Mouse (Mus musculus) embryonic facial prominence, embryonic 11.5 days (tissue): ENCODE results near the gene Phykpl. TPM values are rescaled to one million over a fixed set of nuclear protein-coding genes. Genes with fewer than 3 reads are reported as not detected.

Experiments
- ATAC-seq: fragments of 200-750 bp; cut with Nextera tagmentation; replicated peaks from 2 replicates; pipeline ENCODE4 v1.8.0; 2017; ENCODE audit warnings: low read depth; ENCODE audit not compliant: insufficient number of reproducible peaks, low FRiP score, low TSS enrichment
- DNase-seq: peaks from one replicate; pipeline ENCODE4 v3.0.0-alpha.2; 2015; ENCODE audit warnings: low spot score
- H3K27ac ChIP-seq: fragments of 300-500 bp; sonication (generic); replicated peaks from 2 replicates; pipeline ENCODE4 v1.5.1; 2014; ENCODE audit warnings: mild to moderate bottlenecking, low read depth, low read length, control low read depth
- H3K27me3 ChIP-seq: fragments of 300-500 bp; sonication (generic); 2 replicates; pipeline ENCODE4 v1.6.1; 2014; ENCODE audit warnings: mild to moderate bottlenecking, low read length, moderate library complexity, mixed read lengths; ENCODE audit not compliant: control insufficient read depth, insufficient read depth
- H3K36me3 ChIP-seq: fragments of 300-500 bp; sonication (generic); replicated peaks from 2 replicates; pipeline ENCODE4 v1.6.1; 2014; ENCODE audit warnings: low read depth, mild to moderate bottlenecking, low read length, moderate library complexity, mixed read lengths; ENCODE audit not compliant: control insufficient read depth, insufficient read depth
- H3K4me1 ChIP-seq: fragments of 300-500 bp; sonication (generic); 2 replicates; pipeline ENCODE4 v1.6.1; 2014; ENCODE audit warnings: low read length, mixed read lengths; ENCODE audit not compliant: control insufficient read depth, insufficient read depth
- H3K4me2 ChIP-seq: fragments of 300-500 bp; sonication (generic); 2 replicates; pipeline ENCODE4 v1.6.1; 2014; ENCODE audit warnings: low read depth, mild to moderate bottlenecking, control low read depth, low read length, moderate library complexity
- H3K4me3 ChIP-seq: fragments of 300-500 bp; sonication (generic); 2 replicates; pipeline ENCODE4 v1.5.1; 2014; ENCODE audit warnings: low read depth, low read length, control low read depth
- H3K9ac ChIP-seq: fragments of 300-500 bp; sonication (generic); replicated peaks from 2 replicates; pipeline ENCODE4 v1.6.1; 2014; ENCODE audit warnings: mild to moderate bottlenecking, control low read depth, low read length
- H3K9me3 ChIP-seq: fragments of 300-500 bp; sonication (generic); replicated peaks from 2 replicates; pipeline ENCODE4 v1.6.1; 2016; ENCODE audit warnings: mild to moderate bottlenecking, low read length, inconsistent platforms, mixed read lengths; ENCODE audit not compliant: control insufficient read depth
- WGBS: fragments of 180-500 bp; shearing (Covaris S2); extraction: QIAGEN DNeasy Blood & Tissue Kit; methylation state at CpG from one replicate; pipeline ENCODE4 v1.1.7; 2014; 5-methylcytosine and 5-hydroxymethylcytosine counted together
- polyA plus RNA-seq: library from polyadenylated mRNA; unstranded; fragments of >200 nt; fragmentation: Nextera tagmentation; extraction: Ambion mirVana; gene quantifications from 2 replicates; pipeline ENCODE4 v1.2.1, GENCODE M21; 2014

The Phykpl gene
- polyA plus RNA-seq, 1 experiment from 2014 or later, result 8.7 TPM

- no peak for DNase-seq
- no peak overlapping the region for H3K4me2 ChIP-seq
- 93% methylated on average over 1 of the region's 1 CpGs for WGBS
- H3K9me3 ChIP-seq, result no peaks in the 10 kb centered on the region
- no peak overlapping the region for H3K9ac ChIP-seq
- no peak for ATAC-seq
- H3K27me3 ChIP-seq, result no peaks in the 10 kb centered on the region
- H3K4me3 ChIP-seq, result no peak overlapping the region
- H3K27ac ChIP-seq, result no peak overlapping the region
- H3K36me3 ChIP-seq, result peaks cover 41% of the 10 kb centered on the region
- no peaks in the 10 kb centered on the region for H3K4me1 ChIP-seq
Observed at GRCm38 (mm10) chr11:51595459-51596083, 11.0 kb downstream of the Phykpl start.

- no peak overlapping the region for H3K4me2 ChIP-seq
- H3K4me3 ChIP-seq, result no peak overlapping the region
- peaks cover 45% of the 10 kb centered on the region for H3K36me3 ChIP-seq
- no peaks in the 10 kb centered on the region for H3K27me3 ChIP-seq
- no peaks in the 10 kb centered on the region for H3K9me3 ChIP-seq
- ATAC-seq, result no peak
- H3K27ac ChIP-seq, result no peak overlapping the region
- DNase-seq, result no peak
- H3K4me1 ChIP-seq, result no peaks in the 10 kb centered on the region
- no peak overlapping the region for H3K9ac ChIP-seq
- 80% methylated on average over 2 of the region's 2 CpGs for WGBS
Observed at GRCm38 (mm10) chr11:51597553-51597952, 13.0 kb downstream of the Phykpl start.

GRCm38 (mm10) chr11:51602253-51602652 lies 17.7 kb downstream of the Phykpl start:
- no peak for DNase-seq
- H3K9ac ChIP-seq, result no peak overlapping the region
- no peaks in the 10 kb centered on the region for H3K27me3 ChIP-seq
- ATAC-seq, result no peak
- no peak overlapping the region for H3K27ac ChIP-seq
- H3K4me3 ChIP-seq, result no peak overlapping the region
- WGBS, result 92% methylated on average over 3 of the region's 3 CpGs
- no peaks in the 10 kb centered on the region for H3K4me1 ChIP-seq
- H3K36me3 ChIP-seq, result peaks cover 54% of the 10 kb centered on the region
- no peaks in the 10 kb centered on the region for H3K9me3 ChIP-seq
- H3K4me2 ChIP-seq, result no peak overlapping the region

GRCm38 (mm10) chr11:51605602-51606446 lies 21.3 kb downstream of the Phykpl start:
- WGBS, result under 1% methylated on average over 71 of the region's 81 CpGs

GRCm38 (mm10) chr11:51606447-51607095 lies 22.0 kb downstream of the Phykpl start, which contains the start of gene Hnrnpab:
Gene Hnrnpab, minus strand, starts transcription at chr11:51606847.
- ATAC-seq (peak; percentile 88), DNase-seq (peak; percentile 99)
- Histone ChIP-seq H3K9ac (peak within 1 kb of the TSS; percentile 100), H3K9me3 (no peaks in the 10 kb centered on the region), H3K4me3 (peak within 1 kb of the TSS; percentile 100), H3K4me1 (no peaks in the 10 kb centered on the region), H3K4me2 (peak within 1 kb of the TSS; percentile 82), H3K27me3 (no peaks in the 10 kb centered on the region), H3K36me3 (peaks cover 27% of the 10 kb centered on the region), H3K27ac (peak within 1 kb of the TSS; percentile 95)
- under 1% methylated on average over 51 of the region's 91 CpGs for WGBS

More at GRCm38 (mm10) chr11:51605602-51606446, 21.3 kb downstream of the Phykpl start:
- DNase-seq, result peak; percentile 84
- peak; percentile 58 for ATAC-seq
- peak overlapping the region; percentile 100 for H3K9ac ChIP-seq
- peak overlapping the region; percentile 95 for H3K27ac ChIP-seq
- no peaks in the 10 kb centered on the region for H3K4me1 ChIP-seq
- H3K36me3 ChIP-seq, result peaks cover 34% of the 10 kb centered on the region
- H3K9me3 ChIP-seq, result no peaks in the 10 kb centered on the region
- peak overlapping the region; percentile 77 for H3K4me2 ChIP-seq
- H3K4me3 ChIP-seq, result peak overlapping the region; percentile 100
- H3K27me3 ChIP-seq, result no peaks in the 10 kb centered on the region

- Histone ChIP-seq H3K9me3 (no peaks in the 10 kb centered on the region), H3K36me3 (peaks cover 23% of the 10 kb centered on the region), H3K27ac (peak overlapping the region; percentile 87), H3K4me2 (peak overlapping the region; percentile 82), H3K27me3 (no peaks in the 10 kb centered on the region), H3K4me1 (no peaks in the 10 kb centered on the region), H3K9ac (peak overlapping the region; percentile 90), H3K4me3 (peak overlapping the region; percentile 100)
- ATAC-seq (no peak; the same call in 1 of the 2 replicates), DNase-seq (no peak)
- WGBS, result 9% methylated on average over 15 of the region's 15 CpGs
Observed at GRCm38 (mm10) chr11:51607096-51607738, 22.7 kb downstream of the Phykpl start.

GRCm38 (mm10) chr11:51609266-51609909 lies 24.8 kb downstream of the Phykpl start:
- 77% methylated on average over 3 of the region's 3 CpGs for WGBS
- no peak for ATAC-seq
- H3K27me3 ChIP-seq, result no peaks in the 10 kb centered on the region

More at GRCm38 (mm10) chr11:51609266-51609909, 24.8 kb downstream of the Phykpl start:
- Histone ChIP-seq H3K27ac (no peak overlapping the region), H3K9ac (no peak overlapping the region), H3K4me2 (no peak overlapping the region), H3K36me3 (peaks cover 6% of the 10 kb centered on the region), H3K4me1 (no peaks in the 10 kb centered on the region), H3K9me3 (no peaks in the 10 kb centered on the region), H3K4me3 (no peak overlapping the region)
- no peak for DNase-seq
